In the genomic region with DNA sequence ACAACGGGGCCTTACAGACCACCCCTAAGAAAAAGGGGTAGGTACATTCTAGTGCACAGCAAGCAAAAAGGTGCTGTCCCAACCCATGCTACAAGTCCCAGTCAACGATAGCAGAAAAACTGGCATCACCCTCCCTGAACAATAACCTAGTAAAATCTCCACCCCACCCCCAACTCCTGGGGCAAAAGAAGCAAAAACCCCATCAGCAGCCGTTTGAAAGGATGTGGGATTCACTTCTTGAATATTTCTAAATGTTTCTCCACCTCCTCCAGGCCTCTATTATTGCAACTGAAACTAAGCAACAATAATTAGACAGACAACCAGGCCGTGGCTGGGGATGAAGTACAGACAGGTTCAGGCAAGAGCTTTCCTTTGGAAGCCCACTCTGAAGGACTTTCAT, we compare ENCODE assay signal across 13 mouse cellular contexts. TPM values are rescaled to one million over a fixed set of nuclear protein-coding genes. Genes with fewer than 3 reads are reported as not detected.
A peak's percentile ranks its signal among the peaks of the same experiment; 100 is the strongest.
DNase-seq lines count a peak whose midpoint lies in the region; ATAC-seq lines count a peak whose summit lies in the region.
"Had no signal": no experiment of that assay in that cellular context is flagged by ENCODE, and none has a peak within 500 bp of the region (broad histone marks: within the 10 kb centered on the region; RNA-seq: fewer than 3 reads in every experiment).

No protein-coding gene starts in this region.

- no peak overlapping the region for H3K9ac ChIP-seq in hindbrain, embryonic 13.5 days
- H3K9ac ChIP-seq in embryonic facial prominence, embryonic 15.5 days = no peak overlapping the region
- H3K9ac ChIP-seq: forebrain, embryonic 12.5 days; liver, embryonic 12.5 days had no signal

- H3K9me3 ChIP-seq in hindbrain, embryonic 10.5 days = no peaks in the 10 kb centered on the region
- H3K9me3 ChIP-seq in hindbrain, embryonic 13.5 days = no peaks in the 10 kb centered on the region
- H3K9me3 ChIP-seq in embryonic facial prominence, embryonic 15.5 days (replicated peaks) = no peaks in the 10 kb centered on the region
- H3K9me3 ChIP-seq: forebrain, embryonic 12.5 days; liver, embryonic 12.5 days had no signal

- H3K27me3 ChIP-seq in hindbrain, embryonic 10.5 days (ENCODE audit: insufficient read depth, poor library complexity, severe bottlenecking) = no peaks in the 10 kb centered on the region
- no peaks in the 10 kb centered on the region for H3K27me3 ChIP-seq in hindbrain, embryonic 13.5 days
- no peaks in the 10 kb centered on the region for H3K27me3 ChIP-seq in embryonic facial prominence, embryonic 15.5 days
- H3K27me3 ChIP-seq: forebrain, embryonic 12.5 days; liver, embryonic 12.5 days had no signal

- peaks cover 61% of the 10 kb centered on the region for H3K4me1 ChIP-seq in hindbrain, embryonic 10.5 days (replicated peaks)
- H3K4me1 ChIP-seq in hindbrain, embryonic 13.5 days (replicated peaks) = peaks cover 41% of the 10 kb centered on the region
- H3K4me1 ChIP-seq in embryonic facial prominence, embryonic 15.5 days = peaks cover 56% of the 10 kb centered on the region

- H3K4me3 ChIP-seq in hindbrain, embryonic 10.5 days = no peak overlapping the region
- no peak overlapping the region for H3K4me3 ChIP-seq in hindbrain, embryonic 13.5 days
- H3K4me3 ChIP-seq in embryonic facial prominence, embryonic 15.5 days (replicated peaks) = no peak overlapping the region
- H3K4me3 ChIP-seq: forebrain, embryonic 12.5 days; liver, embryonic 12.5 days had no signal

- DNase-seq in hindbrain, embryonic 10.5 days (ENCODE audit: low spot score) = no peak
- DNase-seq in thymus, postnatal 0 days (ENCODE audit: low spot score) = peak; percentile 43
- no peak for DNase-seq in thymus, postnatal 36 days
- DNase-seq in urinary bladder, adult 2 months (ENCODE audit: low spot score) = no peak
- DNase-seq in natural killer cell, adult 2 months (ENCODE audit: low spot score in 2 of 2) = no peak
- DNase-seq: kidney, adult 9 months; layer of hippocampus, postnatal 36 days; lung, postnatal 4 days; thymus, postnatal 4 days had no signal

- no peak for ATAC-seq in hindbrain, embryonic 13.5 days (ENCODE audit: low FRiP score)
- ATAC-seq in embryonic facial prominence, embryonic 15.5 days (ENCODE audit: insufficient number of reproducible peaks, low FRiP score, low TSS enrichment, low read depth) = no peak
- ATAC-seq: liver, embryonic 12.5 days had no signal

- WGBS in hindbrain, embryonic 10.5 days = 76% methylated on average over 4 of the region's 4 CpGs
- WGBS in hindbrain, embryonic 13.5 days = 77% methylated on average over 4 of the region's 4 CpGs
- WGBS in embryonic facial prominence, embryonic 15.5 days = 40% methylated on average over 4 of the region's 4 CpGs

- peak overlapping the region; percentile 86 for H3K27ac ChIP-seq in hindbrain, embryonic 10.5 days
- H3K27ac ChIP-seq in hindbrain, embryonic 13.5 days = no peak overlapping the region
- H3K27ac ChIP-seq in embryonic facial prominence, embryonic 15.5 days (replicated peaks) = peak overlapping the region; percentile 84
- H3K27ac ChIP-seq: liver, embryonic 12.5 days had no signal

- H3K36me3 ChIP-seq in hindbrain, embryonic 10.5 days = no peaks in the 10 kb centered on the region
- no peaks in the 10 kb centered on the region for H3K36me3 ChIP-seq in hindbrain, embryonic 13.5 days
- H3K36me3 ChIP-seq in embryonic facial prominence, embryonic 15.5 days = no peaks in the 10 kb centered on the region
- H3K36me3 ChIP-seq: forebrain, embryonic 12.5 days; liver, embryonic 12.5 days had no signal

- H3K4me2 ChIP-seq in hindbrain, embryonic 13.5 days = no peak overlapping the region
- no peak overlapping the region for H3K4me2 ChIP-seq in embryonic facial prominence, embryonic 15.5 days (replicated peaks)
- H3K4me2 ChIP-seq: liver, embryonic 12.5 days had no signal

RNA-seq across cellular contexts. Expression of a gene that starts 8.0 kb away (rescaled TPM):
- polyA plus RNA-seq in hindbrain, embryonic 10.5 days (2016; fragmentation: Nextera tagmentation; extraction: Ambion mirVana) = 13.9 and 23.0 TPM in 2 replicates
- polyA plus RNA-seq in hindbrain, embryonic 13.5 days (2015; fragmentation: Nextera tagmentation; extraction: Ambion mirVana) = 24.0 and 24.4 TPM in 2 replicates
- 44.7 and 46.1 TPM in 2 replicates for polyA plus RNA-seq in thymus, postnatal 0 days (2015; fragmentation: Nextera tagmentation; extraction: Ambion mirVana)
- 19.5 and 20.4 TPM in 2 replicates for polyA plus RNA-seq in embryonic facial prominence, embryonic 15.5 days (2015; fragmentation: Nextera tagmentation; extraction: Ambion mirVana)
- 21.0 and 23.2 TPM in 2 replicates for polyA plus RNA-seq in urinary bladder, adult 2 months (2012; rRNA removed)

RNA-seq across cellular contexts. Expression of a gene that starts 49.7 kb away (rescaled TPM):
- 18.9 and 21.6 TPM in 2 replicates for polyA plus RNA-seq in hindbrain, embryonic 10.5 days (2016; fragmentation: Nextera tagmentation; extraction: Ambion mirVana)
- 16.0 and 17.6 TPM in 2 replicates for polyA plus RNA-seq in hindbrain, embryonic 13.5 days (2015; fragmentation: Nextera tagmentation; extraction: Ambion mirVana)
- polyA plus RNA-seq in thymus, postnatal 0 days (2015; fragmentation: Nextera tagmentation; extraction: Ambion mirVana) = 13.0 and 15.2 TPM in 2 replicates
- 23.2 and 25.4 TPM in 2 replicates for polyA plus RNA-seq in embryonic facial prominence, embryonic 15.5 days (2015; fragmentation: Nextera tagmentation; extraction: Ambion mirVana)
- 17.7 and 20.9 TPM in 2 replicates for polyA plus RNA-seq in urinary bladder, adult 2 months (2012; rRNA removed)
